Mouse (Mus musculus) embryonic facial prominence, embryonic 10.5 days (tissue): Measurements from ENCODE around the gene Trim25. TPM values are rescaled to one million over a fixed set of nuclear protein-coding genes. Genes with fewer than 3 reads are reported as not detected.
"Not testable (repeated sequence)": the region's sequence is repeated elsewhere in the genome, so short reads cannot be mapped to it uniquely, and the experiment has no call there.

Experiments
- DNase-seq: peaks from one replicate; pipeline ENCODE4 v3.0.0-alpha.2; 2017; ENCODE audit warnings: low spot score
- H3K27ac ChIP-seq: fragments of 300-500 bp; sonication (generic); replicated peaks from 2 replicates; pipeline ENCODE4 v1.5.1; 2016; ENCODE audit warnings: mild to moderate bottlenecking
- H3K27me3 ChIP-seq: fragments of 300-500 bp; sonication (generic); replicated peaks from 2 replicates; pipeline ENCODE4 v1.6.1; 2016; ENCODE audit warnings: low read depth, mild to moderate bottlenecking; ENCODE audit not compliant: poor library complexity, severe bottlenecking
- H3K36me3 ChIP-seq: fragments of 300-500 bp; sonication (generic); replicated peaks from 2 replicates; pipeline ENCODE4 v1.6.1; 2016; ENCODE audit warnings: mild to moderate bottlenecking, moderate library complexity
- H3K4me1 ChIP-seq: fragments of 300-500 bp; sonication (generic); 2 replicates; pipeline ENCODE4 v1.6.1; 2016
- H3K4me3 ChIP-seq: fragments of 300-500 bp; sonication (generic); 2 replicates; pipeline ENCODE4 v1.5.1; 2016; ENCODE audit warnings: mild to moderate bottlenecking, moderate library complexity
- H3K9me3 ChIP-seq: fragments of 300-500 bp; sonication (generic); 2 replicates; pipeline ENCODE4 v1.6.1; 2016; ENCODE audit warnings: mild to moderate bottlenecking
- WGBS: fragments of 180-500 bp; shearing (Covaris S2); methylation state at CpG from one replicate; pipeline ENCODE4 v1.1.7; 2016; 5-methylcytosine and 5-hydroxymethylcytosine counted together
- polyA plus RNA-seq: library from polyadenylated mRNA; unstranded; fragments of >200 nt; fragmentation: Nextera tagmentation; extraction: Ambion mirVana; gene quantifications from 2 replicates; pipeline ENCODE4 v1.2.1, GENCODE M21; 2016

Gene Trim25
- polyA plus RNA-seq, 1 experiment from 2014 or later = 2.8 TPM

- no peak overlapping the region for H3K27ac ChIP-seq
- 51% methylated on average over 1 of the region's 1 CpGs for WGBS
Observed at GRCm38 (mm10) chr11:89031189-89031588, 32.0 kb downstream of the Trim25 start.

GRCm38 (mm10) chr11:89034592-89034991 is 35.4 kb downstream of the Trim25 start:
- Histone ChIP-seq H3K4me1 (peaks cover 13% of the 10 kb centered on the region), H3K27me3 (no peaks in the 10 kb centered on the region), H3K27ac (no peak overlapping the region)

More at GRCm38 (mm10) chr11:89031189-89031588, 32.0 kb downstream of the Trim25 start:
- peak; percentile 29 for DNase-seq
- Histone ChIP-seq H3K9me3 (no peaks in the 10 kb centered on the region), H3K36me3 (no peaks in the 10 kb centered on the region), H3K4me3 (no peak overlapping the region), H3K27me3 (no peaks in the 10 kb centered on the region), H3K4me1 (peaks cover 21% of the 10 kb centered on the region)

DNA sequence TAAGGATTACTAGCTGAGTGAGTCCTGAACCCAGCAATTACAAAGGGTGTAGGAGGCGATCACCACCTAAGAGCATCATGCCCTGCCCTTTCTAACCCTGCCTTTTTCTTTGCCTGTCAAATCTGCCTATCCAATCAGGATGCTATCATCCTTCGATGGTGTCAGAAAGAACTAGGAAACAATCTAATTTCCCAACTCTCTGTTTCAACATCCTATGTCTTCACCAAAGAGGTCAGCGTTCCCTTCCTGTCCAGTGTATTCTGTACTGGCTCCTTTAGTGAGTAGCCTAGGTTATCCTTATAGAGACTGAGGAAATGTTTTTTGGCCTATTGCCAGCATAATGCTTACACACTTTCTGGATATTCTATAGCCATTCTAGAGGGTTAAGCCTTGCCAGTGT is 36.4 kb downstream of the Trim25 start:
- H3K4me1 ChIP-seq = peaks cover 9% of the 10 kb centered on the region
- no peak overlapping the region for H3K4me3 ChIP-seq
- H3K9me3 ChIP-seq = no peaks in the 10 kb centered on the region
- H3K27me3 ChIP-seq = no peaks in the 10 kb centered on the region
- peaks cover 33% of the 10 kb centered on the region for H3K36me3 ChIP-seq
- H3K27ac ChIP-seq = no peak overlapping the region
- no peak for DNase-seq
- WGBS = 87% methylated on average over 3 of the region's 3 CpGs

More at GRCm38 (mm10) chr11:89034592-89034991, 35.4 kb downstream of the Trim25 start:
- DNase-seq = no peak
- Histone ChIP-seq H3K9me3 (no peaks in the 10 kb centered on the region), H3K4me3 (no peak overlapping the region), H3K36me3 (peaks cover 24% of the 10 kb centered on the region)

GRCm38 (mm10) chr11:89038496-89038895 is 39.3 kb downstream of the Trim25 start:
- 94% methylated on average over 6 of the region's 6 CpGs for WGBS
- DNase-seq = no peak
- H3K36me3 ChIP-seq = peaks cover 62% of the 10 kb centered on the region
- H3K9me3 ChIP-seq = no peaks in the 10 kb centered on the region
- H3K4me3 ChIP-seq = no peak overlapping the region
- no peak overlapping the region for H3K27ac ChIP-seq
- H3K4me1 ChIP-seq = no peaks in the 10 kb centered on the region
- H3K27me3 ChIP-seq = no peaks in the 10 kb centered on the region

DNA sequence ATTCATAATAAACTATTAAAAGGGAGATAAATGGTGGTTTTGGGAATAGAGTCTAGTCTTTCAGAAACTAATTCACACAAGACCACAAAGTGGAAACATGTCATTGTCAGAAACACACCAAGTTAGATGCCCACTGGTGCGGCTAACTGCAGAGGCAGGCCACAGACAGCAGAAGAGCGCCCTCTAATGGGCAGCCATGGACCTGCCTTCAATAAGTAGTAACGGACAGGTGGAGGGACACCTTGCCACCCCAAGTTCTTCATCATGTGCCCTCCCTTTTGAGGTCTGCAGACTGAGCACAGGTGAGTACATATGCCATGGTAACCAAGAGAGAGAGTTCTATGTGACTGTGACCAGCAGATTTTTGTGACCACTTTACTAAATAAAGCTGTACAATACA is 40.1 kb downstream of the Trim25 start:
- H3K36me3 ChIP-seq = peaks cover 70% of the 10 kb centered on the region
- H3K4me3 ChIP-seq = no peak overlapping the region
- peak; percentile 46 for DNase-seq

GRCm38 (mm10) chr11:89041073-89041472 is 41.9 kb downstream of the Trim25 start:
- not testable (repeated sequence) for DNase-seq, H3K4me1 ChIP-seq, H3K4me3 ChIP-seq, H3K27me3 ChIP-seq, H3K9me3 ChIP-seq, H3K27ac ChIP-seq
- 77% methylated on average over 7 of the region's 7 CpGs for WGBS
- H3K36me3 ChIP-seq = peaks cover 88% of the 10 kb centered on the region

More for the DNA sequence above, 40.1 kb downstream of the Trim25 start:
- no peaks in the 10 kb centered on the region for H3K27me3 ChIP-seq
- WGBS = 34% methylated on average over 3 of the region's 3 CpGs
- no peaks in the 10 kb centered on the region for H3K4me1 ChIP-seq
- no peak overlapping the region for H3K27ac ChIP-seq
- no peaks in the 10 kb centered on the region for H3K9me3 ChIP-seq

GRCm38 (mm10) chr11:89043046-89043445 is 43.9 kb downstream of the Trim25 start:
- Histone ChIP-seq H3K36me3 (peaks cover 98% of the 10 kb centered on the region), H3K27me3 (no peaks in the 10 kb centered on the region), H3K4me1 (no peaks in the 10 kb centered on the region), H3K27ac (no peak overlapping the region), H3K4me3 (no peak overlapping the region), H3K9me3 (peaks cover 7% of the 10 kb centered on the region; the same call in 1 of the 2 replicates)
- no peak for DNase-seq
- WGBS = 92% methylated on average over 7 of the region's 7 CpGs

- peaks cover 92% of the 10 kb centered on the region for H3K36me3 ChIP-seq
- WGBS = 96% methylated on average over 3 of the region's 3 CpGs
- H3K27me3 ChIP-seq = not testable (repeated sequence)
Observed at GRCm38 (mm10) chr11:89045501-89045900, 46.3 kb downstream of the Trim25 start.

GRCm38 (mm10) chr11:89046021-89046420 is 46.8 kb downstream of the Trim25 start:
- no peaks in the 10 kb centered on the region for H3K27me3 ChIP-seq
- WGBS = 86% methylated on average over 3 of the region's 3 CpGs
- no peaks in the 10 kb centered on the region for H3K4me1 ChIP-seq
- no peak overlapping the region for H3K4me3 ChIP-seq
- H3K9me3 ChIP-seq = peaks cover 7% of the 10 kb centered on the region; the same call in 1 of the 2 replicates
- DNase-seq = no peak
- peaks cover 91% of the 10 kb centered on the region for H3K36me3 ChIP-seq
- H3K27ac ChIP-seq = no peak overlapping the region

More at GRCm38 (mm10) chr11:89045501-89045900, 46.3 kb downstream of the Trim25 start:
- H3K27ac ChIP-seq, H3K4me1 ChIP-seq, H3K9me3 ChIP-seq, H3K4me3 ChIP-seq, DNase-seq: not testable (repeated sequence)

DNA sequence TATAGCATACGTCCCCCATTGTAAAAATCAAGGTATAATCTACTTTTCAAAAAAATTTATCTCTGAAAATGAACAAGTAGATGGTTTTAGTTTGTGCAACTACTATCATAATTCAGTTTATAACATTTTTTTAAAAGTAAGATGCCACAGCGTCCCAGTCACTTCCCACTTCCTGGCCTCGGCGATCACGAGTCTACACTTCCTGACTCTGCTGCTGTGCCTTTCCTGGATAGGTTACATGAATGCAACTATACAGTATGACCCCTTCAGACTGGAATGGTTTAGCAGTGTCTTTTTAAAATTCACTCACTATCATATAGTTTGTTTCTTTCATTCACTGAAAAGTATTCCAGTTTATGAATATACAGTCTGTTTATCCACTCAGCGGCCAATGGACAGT is 52.6 kb downstream of the Trim25 start:
- Histone ChIP-seq H3K4me3 (no peak overlapping the region), H3K4me1 (no peaks in the 10 kb centered on the region), H3K36me3 (peaks cover 73% of the 10 kb centered on the region), H3K27ac (no peak overlapping the region), H3K9me3 (no peaks in the 10 kb centered on the region), H3K27me3 (no peaks in the 10 kb centered on the region)
- no peak for DNase-seq
- 86% methylated on average over 6 of the region's 6 CpGs for WGBS

DNA sequence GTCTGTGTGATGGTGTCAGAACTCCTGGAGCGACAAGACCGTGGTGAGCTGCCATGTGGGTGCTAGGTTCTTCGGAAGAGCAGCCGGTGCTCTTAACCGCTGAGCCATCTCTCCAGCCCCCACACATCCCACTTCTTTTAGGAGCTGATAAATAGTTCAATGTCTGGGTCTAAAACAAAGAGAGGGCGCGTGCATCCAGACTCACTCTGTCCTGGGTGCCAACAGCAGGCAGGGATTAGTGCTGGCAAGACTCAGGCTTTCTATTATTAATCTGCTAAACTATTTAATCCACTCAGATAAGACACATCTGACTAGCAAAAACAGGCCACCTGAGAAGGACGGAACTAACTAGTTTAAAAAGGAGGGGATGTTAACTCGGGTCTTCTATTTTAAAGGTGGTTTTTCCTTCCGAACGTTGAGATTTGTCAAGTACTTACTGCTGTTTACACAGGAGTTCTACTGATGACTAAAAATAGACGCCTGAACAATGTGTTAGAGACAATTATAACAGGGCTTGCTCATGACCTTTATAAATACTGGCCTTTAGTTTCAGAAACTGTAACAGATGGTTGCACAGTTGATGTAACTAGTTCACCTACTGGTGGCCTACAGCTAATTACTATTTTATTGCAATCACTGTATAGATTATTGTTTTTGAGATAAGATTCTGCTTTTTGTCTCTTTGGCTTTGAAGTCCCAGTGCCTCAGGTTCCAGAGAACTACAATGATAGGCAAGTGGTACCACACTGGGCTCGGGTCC is 56.9 kb downstream of the Trim25 start:
- Histone ChIP-seq H3K4me3 (no peak overlapping the region), H3K27me3 (no peaks in the 10 kb centered on the region), H3K36me3 (peaks cover 43% of the 10 kb centered on the region), H3K27ac (no peak overlapping the region), H3K9me3 (no peaks in the 10 kb centered on the region), H3K4me1 (peaks cover 21% of the 10 kb centered on the region)
- no peak for DNase-seq
- 88% methylated on average over 13 of the region's 13 CpGs for WGBS

GRCm38 (mm10) chr11:89058515-89059270 is 59.5 kb downstream of the Trim25 start:
- H3K4me3 ChIP-seq = peak overlapping the region; percentile 94
- H3K4me1 ChIP-seq = peaks cover 21% of the 10 kb centered on the region
- H3K27ac ChIP-seq = no peak overlapping the region
- H3K9me3 ChIP-seq = no peaks in the 10 kb centered on the region
- WGBS = 78% methylated on average over 11 of the region's 11 CpGs
- no peaks in the 10 kb centered on the region for H3K27me3 ChIP-seq
- H3K36me3 ChIP-seq = peaks cover 26% of the 10 kb centered on the region
- peak; percentile 37 for DNase-seq
